Mouse (Mus musculus): ENCODE results near the gene Znrd1as. TPM values are rescaled to one million over a fixed set of nuclear protein-coding genes. Genes with fewer than 3 reads are reported as not detected.
A peak's percentile ranks its signal among the peaks of the same experiment; 100 is the strongest.

The Znrd1as gene
- total RNA-seq (2021) = 10 to 100 TPM in 1 of 2 experiments, 1 to 10 TPM in 1; 9.0 to 13.6 TPM
- long read RNA-seq, experiment 1, partial matches to known transcripts = 0 of 7 reads
- long read RNA-seq, experiment 1, other reads (novel, unspliced or antisense) = 0 of 7 reads
- long read RNA-seq, experiment 2, partial matches to known transcripts = 0 of 1 reads
- long read RNA-seq, experiment 2, other reads (novel, unspliced or antisense) = 0 of 1 reads

GRCm38 (mm10) chr17:36957999-36958743, at the start of gene Znrd1as, which contains the start of gene Znrd1:
Gene Znrd1as (plus strand): TSS chr17:36958592.
Gene Znrd1 (minus strand): TSS chr17:36958559.
- peak; percentile 95 to 96 for DNase-seq

DNA sequence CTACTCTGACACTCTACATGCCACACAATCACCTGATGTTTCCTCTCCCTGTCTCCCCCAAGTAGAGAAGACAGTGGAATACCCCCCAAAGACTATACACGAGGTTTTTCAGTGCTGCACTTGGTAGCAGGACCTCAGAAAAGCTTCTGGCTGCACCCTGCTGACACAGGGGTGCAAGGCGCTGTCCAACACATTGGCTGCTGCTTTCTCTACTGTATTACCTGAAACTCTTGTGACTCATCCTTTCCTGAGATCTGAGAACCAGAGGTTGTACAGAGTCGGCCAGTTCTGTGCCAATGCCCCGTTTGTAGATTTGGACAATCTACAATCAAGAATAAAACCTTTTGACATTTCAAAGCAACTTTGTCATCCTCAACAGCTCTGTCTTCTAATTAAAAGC, 48.6 kb upstream of the Znrd1as start:
- DNase-seq = no peak

DNA sequence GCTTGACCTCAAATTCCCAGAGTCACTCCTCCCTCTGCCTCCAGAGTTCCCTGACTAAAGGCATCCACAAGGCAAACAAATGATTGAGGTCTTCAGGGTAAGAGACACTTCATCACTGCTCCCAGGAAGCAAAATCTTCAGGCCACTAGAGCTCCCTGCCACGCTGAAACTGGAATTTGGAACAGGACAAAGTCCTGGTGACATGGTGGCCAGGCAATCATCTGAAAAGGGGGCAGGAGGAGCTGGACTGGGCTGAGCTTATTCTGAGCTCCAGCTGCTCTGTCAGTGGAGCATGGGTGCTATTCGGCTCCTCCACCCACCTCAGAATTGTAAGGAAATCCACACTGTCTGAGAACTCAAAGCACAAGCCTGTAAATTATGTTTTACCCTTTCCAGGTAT, 46.4 kb upstream of the Znrd1as start:
- no peak for DNase-seq

- DNase-seq = peak; percentile 80 to 88
Measured at GRCm38 (mm10) chr17:36914108-36914507, 44.3 kb upstream of the Znrd1as start.

- DNase-seq = peak; percentile 62 to 81
Measured at GRCm38 (mm10) chr17:36915076-36915475, 43.3 kb upstream of the Znrd1as start.

DNA sequence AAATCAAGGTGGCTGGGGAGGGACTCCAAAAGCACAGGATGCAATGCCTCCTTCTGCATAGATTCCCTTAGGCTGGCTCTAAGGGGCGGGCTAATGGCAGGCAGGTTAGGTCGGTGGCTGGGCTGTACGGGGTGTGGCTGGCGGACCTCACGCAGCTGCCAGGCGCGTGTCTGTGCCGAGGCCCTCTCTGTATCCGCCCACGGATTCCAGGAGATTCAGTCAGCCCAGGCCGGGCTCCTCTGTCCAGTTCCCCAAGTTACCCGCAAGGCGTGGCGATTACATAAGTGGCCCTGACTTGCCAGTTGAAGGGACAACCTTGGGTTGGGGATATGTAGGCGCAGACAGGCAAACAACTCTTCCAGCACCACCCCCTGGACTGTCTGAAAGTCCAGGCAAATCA, 38.2 kb upstream of the Znrd1as start:
- DNase-seq = peak; percentile 78 to 84

GRCm38 (mm10) chr17:36922715-36923114, 35.7 kb upstream of the Znrd1as start:
- no peak for DNase-seq

- no peak for DNase-seq
Measured at GRCm38 (mm10) chr17:36923491-36923890, 34.9 kb upstream of the Znrd1as start.

GRCm38 (mm10) chr17:36927496-36928120, 30.8 kb upstream of the Znrd1as start:
- DNase-seq = peak; percentile 52 to 53

DNA sequence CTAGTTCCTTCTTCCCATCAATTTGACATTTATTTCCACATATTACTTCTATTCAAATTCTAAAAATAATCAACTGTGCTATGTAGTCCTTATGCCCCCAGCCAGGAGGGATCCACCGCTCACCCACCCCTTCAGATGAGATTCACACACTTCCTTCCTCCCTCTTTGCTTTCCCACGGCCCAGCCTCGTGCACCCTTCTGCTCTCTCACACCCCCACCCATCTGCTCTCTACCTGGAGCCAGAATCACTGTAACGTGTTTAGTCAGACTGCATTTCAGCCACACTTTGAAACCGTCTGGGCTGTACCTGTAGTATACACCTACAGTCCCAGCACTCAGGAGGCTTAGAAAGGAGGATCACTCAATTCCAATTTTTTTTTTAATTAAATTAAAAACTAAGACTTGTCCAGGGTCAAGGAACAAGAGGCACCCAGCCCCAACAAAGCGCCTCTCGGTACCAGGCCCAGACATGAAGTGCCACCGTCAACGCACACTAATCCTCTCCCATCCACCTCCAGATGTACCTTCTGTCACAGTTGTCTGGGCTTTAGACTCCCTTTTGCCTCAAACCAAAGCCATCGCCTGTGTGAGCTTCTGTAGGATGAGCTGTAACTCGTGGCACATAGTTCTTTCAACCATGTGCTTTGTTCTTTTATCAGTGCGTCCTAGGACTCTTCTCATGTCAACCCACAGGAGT, 29.0 kb upstream of the Znrd1as start:
- no peak for DNase-seq

DNA sequence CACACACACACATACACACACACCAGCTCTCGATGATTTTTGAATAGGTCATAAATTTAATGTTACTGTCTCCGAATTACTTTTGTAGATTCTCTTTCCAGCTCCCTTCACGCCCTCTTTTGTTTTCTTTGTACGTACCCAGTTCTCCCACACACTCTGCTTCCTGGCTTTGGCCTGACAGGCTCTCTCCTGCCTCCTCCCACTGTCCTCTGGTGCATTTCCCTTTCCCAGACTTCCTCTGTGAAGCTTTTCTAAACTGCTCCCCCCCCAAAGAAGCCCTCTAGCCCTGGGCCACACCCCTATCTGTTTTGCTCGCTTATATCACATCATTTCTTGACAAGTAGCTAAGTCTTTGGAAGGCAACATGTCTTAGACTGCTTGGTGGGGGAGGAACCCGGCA, 28.2 kb upstream of the Znrd1as start:
- no peak for DNase-seq

DNA sequence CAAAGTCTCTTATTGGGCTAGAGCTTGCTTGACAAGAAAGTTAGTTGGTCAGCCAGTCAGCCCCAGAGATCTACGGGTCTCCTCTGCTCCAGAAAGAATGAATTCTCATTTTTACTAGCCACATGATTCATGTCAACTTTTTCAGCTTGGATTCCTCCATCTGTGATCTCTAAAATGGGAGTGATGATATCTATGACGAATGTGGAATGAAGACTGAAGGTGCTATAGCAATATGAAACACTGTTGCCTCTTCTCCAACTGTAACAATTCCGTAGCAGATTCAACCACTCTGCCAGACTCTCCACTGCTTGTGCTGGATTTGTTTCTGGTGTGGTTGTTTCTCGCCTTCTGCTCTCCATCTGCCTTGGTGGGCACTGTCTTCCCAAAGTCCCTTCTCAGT, 27.3 kb upstream of the Znrd1as start:
- no peak for DNase-seq

DNA sequence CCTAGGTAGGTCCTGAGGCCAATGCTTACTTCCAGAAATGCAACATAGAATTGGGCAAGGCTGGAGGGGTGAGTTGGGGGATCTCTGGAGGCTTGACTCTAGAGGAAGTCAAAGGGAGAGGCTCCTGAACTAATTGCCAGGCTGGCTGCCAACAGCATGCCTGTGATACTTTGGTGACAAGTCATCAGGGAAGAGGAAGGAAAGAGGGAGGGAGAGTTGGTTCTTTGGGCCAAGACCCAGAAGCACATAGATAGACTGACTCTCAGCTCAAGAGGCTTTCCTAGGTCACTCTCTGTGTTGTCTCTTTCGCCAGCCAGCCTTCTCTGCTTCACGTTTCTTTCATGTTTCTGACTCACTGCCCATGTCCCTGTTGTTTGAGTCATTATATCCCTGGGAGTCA, 26.6 kb upstream of the Znrd1as start:
- DNase-seq = peak; percentile 46 to 53

- peak; percentile 69 to 89 for DNase-seq
Measured at GRCm38 (mm10) chr17:36938056-36938455, 20.3 kb upstream of the Znrd1as start.

GRCm38 (mm10) chr17:36942391-36942790, 16.0 kb upstream of the Znrd1as start:
- DNase-seq = peak; percentile 20 to 58

GRCm38 (mm10) chr17:36942791-36943471, 15.5 kb upstream of the Znrd1as start, which contains the start of gene Rnf39:
Gene Rnf39 (plus strand): TSS chr17:36942918.
- no peak for DNase-seq

GRCm38 (mm10) chr17:36943691-36944090, 14.7 kb upstream of the Znrd1as start:
- no peak for DNase-seq

DNA sequence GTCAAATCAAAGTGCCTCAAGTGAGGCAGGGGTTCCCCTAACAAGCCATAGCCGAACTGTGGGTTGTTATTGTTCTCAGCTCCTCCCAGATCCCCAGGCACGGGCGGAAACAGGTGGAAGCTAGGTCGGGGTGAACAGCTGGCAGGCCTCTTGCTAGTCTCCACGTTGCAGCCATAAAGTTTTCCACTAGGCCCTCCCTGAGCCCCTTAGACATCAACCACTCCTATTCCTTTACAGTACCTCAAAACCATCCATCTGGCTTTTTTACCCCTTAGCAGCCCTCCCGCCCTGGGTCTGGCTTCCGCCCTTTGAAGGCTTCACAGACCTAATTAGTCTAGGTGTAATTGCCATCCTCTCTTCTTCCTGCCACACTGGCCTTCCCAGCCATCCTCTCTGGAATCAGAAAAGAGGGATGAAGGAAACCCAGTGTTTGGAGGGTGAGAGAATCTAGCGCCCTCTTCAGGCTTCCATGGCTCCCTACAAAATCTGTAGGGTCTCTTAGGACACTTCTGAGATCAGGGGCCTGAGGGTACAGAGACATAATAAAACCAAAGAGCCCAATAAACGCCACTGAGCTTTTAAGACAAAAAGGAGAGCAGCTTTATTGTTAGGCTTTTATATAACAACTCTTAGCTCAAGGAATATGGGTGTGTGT, 14.1 kb upstream of the Znrd1as start:
- DNase-seq = no peak

DNA sequence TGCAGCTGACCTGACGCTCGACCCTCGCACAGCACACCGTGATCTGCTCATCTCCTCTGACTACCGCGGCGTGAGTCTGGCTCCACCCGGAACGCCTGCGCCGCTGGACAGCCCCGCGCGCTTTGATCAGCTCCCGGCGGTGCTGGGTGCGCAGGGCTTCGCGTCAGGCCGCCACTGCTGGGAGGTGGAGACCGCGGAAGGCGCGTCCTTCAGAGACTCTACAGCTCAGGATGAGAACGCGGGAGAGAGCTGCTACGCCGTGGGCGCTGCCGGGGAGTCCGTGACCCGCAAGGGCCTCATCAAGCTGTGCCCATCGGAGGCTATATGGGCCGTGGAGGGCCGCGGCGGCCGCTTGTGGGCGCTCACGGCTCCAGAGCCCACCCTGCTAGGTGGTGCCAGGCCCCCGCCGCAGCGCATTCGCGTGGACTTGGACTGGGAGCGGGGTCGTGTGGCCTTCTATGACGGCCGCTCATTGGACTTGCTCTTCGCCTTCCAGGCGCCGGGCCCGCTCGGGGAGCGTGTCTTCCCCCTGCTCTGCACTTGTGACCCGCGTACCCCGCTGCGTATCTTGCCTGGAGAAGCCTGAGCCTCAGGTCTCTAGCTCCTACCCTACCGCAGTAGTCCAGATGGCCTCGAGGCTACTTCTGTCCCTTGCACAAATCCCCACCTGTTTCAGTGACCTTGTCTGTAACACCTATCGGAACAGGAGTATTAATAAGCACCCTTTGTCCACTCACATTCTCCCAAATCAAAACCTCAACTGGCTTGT, 11.2 kb upstream of the Znrd1as start:
- DNase-seq = peak; percentile 81 to 82

GRCm38 (mm10) chr17:36948286-36948685, 10.1 kb upstream of the Znrd1as start:
- DNase-seq = no peak

- DNase-seq = no peak
Measured at GRCm38 (mm10) chr17:36949265-36949664, 9.1 kb upstream of the Znrd1as start.
